Mouse (Mus musculus) midbrain, embryonic 14.5 days (tissue): ENCODE measurements around the gene Hoxa3. TPM values are rescaled to one million over a fixed set of nuclear protein-coding genes. Genes with fewer than 3 reads are reported as not detected.

Experiments
- ATAC-seq: fragments of 200-750 bp; cut with Nextera tagmentation; 2 replicates; pipeline ENCODE4 v1.8.0; 2017; ENCODE audit warnings: moderate number of reproducible peaks, moderate library complexity; ENCODE audit not compliant: low FRiP score, low TSS enrichment
- DNase-seq: peaks from one replicate; pipeline ENCODE4 v3.0.0-alpha.2; 2015
- H3K27ac ChIP-seq: fragments of 300-500 bp; sonication (generic); replicated peaks from 2 replicates; pipeline ENCODE4 v1.5.1; 2014; ENCODE audit warnings: mild to moderate bottlenecking, low read depth, low read length, moderate library complexity
- H3K27me3 ChIP-seq: fragments of 300-500 bp; sonication (generic); 2 replicates; pipeline ENCODE4 v1.6.1; 2014; ENCODE audit warnings: low read length, control low read depth, mixed read lengths; ENCODE audit not compliant: control insufficient read depth, insufficient read depth
- H3K36me3 ChIP-seq: fragments of 300-500 bp; sonication (generic); 2 replicates; pipeline ENCODE4 v1.6.1; 2014; ENCODE audit warnings: low read length, control low read depth; ENCODE audit not compliant: control insufficient read depth, insufficient read depth
- H3K4me1 ChIP-seq: fragments of 300-500 bp; sonication (generic); 2 replicates; pipeline ENCODE4 v1.6.1; 2014; ENCODE audit warnings: mild to moderate bottlenecking, antibody characterized with exemption, low read length, control low read depth; ENCODE audit not compliant: control insufficient read depth, insufficient read depth
- H3K4me2 ChIP-seq: fragments of 300-500 bp; sonication (generic); 2 replicates; pipeline ENCODE4 v1.6.1; 2014; ENCODE audit warnings: mild to moderate bottlenecking, low read length, moderate library complexity
- H3K4me3 ChIP-seq: fragments of 300-500 bp; sonication (generic); replicated peaks from 2 replicates; pipeline ENCODE4 v1.5.1; 2014; ENCODE audit warnings: low read depth, low read length
- H3K9ac ChIP-seq: fragments of 300-500 bp; sonication (generic); replicated peaks from 2 replicates; pipeline ENCODE4 v1.6.1; 2014; ENCODE audit warnings: mild to moderate bottlenecking, low read length, moderate library complexity
- H3K9me3 ChIP-seq: fragments of 300-500 bp; sonication (generic); 2 replicates; pipeline ENCODE4 v1.6.1; 2016; ENCODE audit warnings: low read length, control low read depth, mixed read lengths; ENCODE audit not compliant: control insufficient read depth
- WGBS: fragments of 180-500 bp; shearing (Covaris S2); extraction: QIAGEN DNeasy Blood & Tissue Kit; methylation state at CpG from one replicate; pipeline ENCODE4 v1.1.7; 2014; 5-methylcytosine and 5-hydroxymethylcytosine counted together
- polyA plus RNA-seq: library from polyadenylated mRNA; unstranded; fragments of >200 nt; fragmentation: Nextera tagmentation; extraction: Ambion mirVana; gene quantifications from 2 replicates; pipeline ENCODE4 v1.2.1, GENCODE M21; 2014

The Hoxa3 gene
- polyA plus RNA-seq, 1 experiment from 2014 or later: not detected

GRCm38 (mm10) chr6:52200073-52200750, 12.9 kb downstream of the Hoxa3 start:
- ATAC-seq (no peak), DNase-seq (no peak)
- Histone ChIP-seq H3K36me3 (no peaks in the 10 kb centered on the region), H3K4me1 (no peaks in the 10 kb centered on the region), H3K9me3 (no peaks in the 10 kb centered on the region), H3K9ac (no peak overlapping the region), H3K4me3 (no peak overlapping the region), H3K4me2 (no peak overlapping the region), H3K27me3 (peaks cover 100% of the 10 kb centered on the region), H3K27ac (no peak overlapping the region)
- under 1% methylated on average over 30 of the region's 30 CpGs for WGBS

- Histone ChIP-seq H3K4me1 (no peaks in the 10 kb centered on the region), H3K27me3 (peaks cover 100% of the 10 kb centered on the region), H3K9me3 (no peaks in the 10 kb centered on the region), H3K4me2 (no peak overlapping the region), H3K9ac (no peak overlapping the region), H3K36me3 (no peaks in the 10 kb centered on the region), H3K27ac (no peak overlapping the region), H3K4me3 (no peak overlapping the region)
- 1% methylated on average over 10 of the region's 10 CpGs for WGBS
- peak; percentile 78 for DNase-seq
- ATAC-seq: no peak
Observed at GRCm38 (mm10) chr6:52197271-52197670, 15.9 kb downstream of the Hoxa3 start.

GRCm38 (mm10) chr6:52196811-52197210, 16.3 kb downstream of the Hoxa3 start:
- Histone ChIP-seq H3K9ac (no peak overlapping the region), H3K4me3 (no peak overlapping the region), H3K27ac (no peak overlapping the region), H3K4me2 (no peak overlapping the region), H3K4me1 (peaks cover 3% of the 10 kb centered on the region; the same call in 1 of the 2 replicates), H3K9me3 (no peaks in the 10 kb centered on the region), H3K36me3 (no peaks in the 10 kb centered on the region), H3K27me3 (peaks cover 100% of the 10 kb centered on the region)
- DNase-seq (no peak), ATAC-seq (no peak)
- 4% methylated on average over 9 of the region's 9 CpGs for WGBS

GRCm38 (mm10) chr6:52194690-52195089, 18.4 kb downstream of the Hoxa3 start:
- WGBS: 4% methylated on average over 10 of the region's 10 CpGs
- no peak overlapping the region for H3K4me3 ChIP-seq
- H3K4me2 ChIP-seq: no peak overlapping the region
- no peak for ATAC-seq
- no peak overlapping the region for H3K27ac ChIP-seq
- DNase-seq: no peak
- H3K4me1 ChIP-seq: peaks cover 4% of the 10 kb centered on the region; the same call in 1 of the 2 replicates
- no peaks in the 10 kb centered on the region for H3K36me3 ChIP-seq
- no peak overlapping the region for H3K9ac ChIP-seq
- H3K9me3 ChIP-seq: no peaks in the 10 kb centered on the region
- H3K27me3 ChIP-seq: peaks cover 100% of the 10 kb centered on the region

GRCm38 (mm10) chr6:52191860-52192550, 21.1 kb downstream of the Hoxa3 start:
- no peak overlapping the region for H3K27ac ChIP-seq
- no peaks in the 10 kb centered on the region for H3K9me3 ChIP-seq
- DNase-seq (peak; percentile 74), ATAC-seq (no peak; the same call in 1 of the 2 replicates)
- no peaks in the 10 kb centered on the region for H3K36me3 ChIP-seq
- H3K4me1 ChIP-seq: peaks cover 4% of the 10 kb centered on the region; the same call in 1 of the 2 replicates
- no peak overlapping the region for H3K9ac ChIP-seq
- peak overlapping the region; percentile 53 for H3K4me2 ChIP-seq
- H3K27me3 ChIP-seq: peaks cover 100% of the 10 kb centered on the region
- under 1% methylated on average over 49 of the region's 55 CpGs for WGBS
- peak overlapping the region; percentile 31 for H3K4me3 ChIP-seq

- H3K4me3 ChIP-seq: peak within 1 kb of the TSS; percentile 31
- H3K4me1 ChIP-seq: peaks cover 4% of the 10 kb centered on the region; the same call in 1 of the 2 replicates
- H3K27ac ChIP-seq: no peak within 1 kb of the TSS
- H3K9ac ChIP-seq: no peak within 1 kb of the TSS
- H3K36me3 ChIP-seq: no peaks in the 10 kb centered on the region
- H3K9me3 ChIP-seq: no peaks in the 10 kb centered on the region
- DNase-seq (no peak), ATAC-seq (no peak)
- WGBS: 2% methylated on average over 88 of the region's 102 CpGs
- H3K27me3 ChIP-seq: peaks cover 100% of the 10 kb centered on the region
- H3K4me2 ChIP-seq: peak within 1 kb of the TSS; percentile 53
Observed at GRCm38 (mm10) chr6:52190906-52191810, 22.0 kb downstream of the Hoxa3 start, which contains the start of gene Hoxa4. Gene Hoxa4 (minus strand): TSS chr6:52191753.

- Histone ChIP-seq H3K27ac (no peak overlapping the region), H3K9me3 (no peaks in the 10 kb centered on the region), H3K4me1 (peaks cover 4% of the 10 kb centered on the region; the same call in 1 of the 2 replicates), H3K4me3 (no peak overlapping the region), H3K4me2 (no peak overlapping the region), H3K9ac (no peak overlapping the region), H3K36me3 (no peaks in the 10 kb centered on the region), H3K27me3 (peaks cover 100% of the 10 kb centered on the region)
- DNase-seq (no peak), ATAC-seq (no peak)
- WGBS: 1% methylated on average over 23 of the region's 23 CpGs
Observed at GRCm38 (mm10) chr6:52190410-52190809, 22.7 kb downstream of the Hoxa3 start.

- 2% methylated on average over 8 of the region's 8 CpGs for WGBS
- ATAC-seq (no peak), DNase-seq (no peak)
- H3K4me2 ChIP-seq: no peak overlapping the region
- no peak overlapping the region for H3K27ac ChIP-seq
- H3K4me3 ChIP-seq: no peak overlapping the region
- no peaks in the 10 kb centered on the region for H3K36me3 ChIP-seq
- H3K9me3 ChIP-seq: no peaks in the 10 kb centered on the region
- H3K9ac ChIP-seq: no peak overlapping the region
- peaks cover 100% of the 10 kb centered on the region for H3K27me3 ChIP-seq
- peaks cover 4% of the 10 kb centered on the region; the same call in 1 of the 2 replicates for H3K4me1 ChIP-seq
Observed at GRCm38 (mm10) chr6:52189909-52190308, 23.2 kb downstream of the Hoxa3 start.
